Mouse (Mus musculus) left cerebral cortex, postnatal 10 days (tissue): ENCODE results near the gene Snrnp27. TPM values are rescaled to one million over a fixed set of nuclear protein-coding genes. Genes with fewer than 3 reads are reported as not detected.
A peak's percentile ranks its signal among the peaks of the same experiment; 100 is the strongest.

Experiments used
- DNase-seq, 2 experiments: peaks; one replicate each; pipeline ENCODE4 v3.0.0; 2021 to 2022; ENCODE audit warnings: low spot score in 2 of 2, mixed read lengths in 1 of 2; ENCODE audit errors: extremely low spot score in 1 of 2
- intact Hi-C: fragments of 180-260 bp; cut with DNase I; formaldehyde crosslinking; loops from one replicate; pipeline ENCODE4 v1.15.1; 2025
- total RNA-seq, 2 experiments: library from RNA; stranded (reverse); gene quantifications; 2 replicates each; pipeline ENCODE4 v1.2.3; 2021

The Snrnp27 gene
- total RNA-seq, 2 experiments from 2014 or later, result 51.8 to 53.7 TPM

DNA sequence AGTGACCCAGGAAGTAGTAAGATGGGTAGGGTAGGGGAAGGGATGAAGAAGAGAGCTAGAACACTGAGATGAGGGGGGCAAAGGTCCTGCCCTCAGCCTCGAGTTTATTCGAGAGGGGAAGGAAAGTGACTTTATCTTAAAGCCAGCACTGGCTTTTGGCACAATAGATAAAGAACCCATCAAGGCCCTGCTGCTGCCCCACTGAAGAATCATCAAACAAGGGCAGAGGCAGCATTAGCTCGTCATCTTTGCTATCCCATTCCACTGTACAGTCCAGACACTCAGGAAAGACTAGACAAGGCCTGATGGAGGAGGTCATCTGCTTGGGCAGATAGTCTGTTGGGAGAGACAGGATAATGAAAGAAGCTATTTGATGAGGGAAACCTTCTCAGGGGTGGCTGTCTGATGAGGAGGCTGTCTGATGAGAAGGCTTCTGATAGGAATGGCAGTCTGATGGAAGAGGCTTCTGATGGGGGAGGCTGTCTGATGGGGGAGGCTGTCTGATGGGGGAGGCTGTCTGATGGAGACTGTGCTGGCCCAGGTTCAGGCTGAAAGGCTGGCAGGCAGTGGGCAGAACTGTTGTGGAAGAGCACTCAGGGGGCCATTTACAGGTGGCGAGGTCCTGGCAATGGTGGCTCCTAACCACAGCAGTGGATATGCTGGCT, 47.0 kb downstream of the Snrnp27 start:
- DNase-seq, result no peak
- intact Hi-C loops, result no loop called here

DNA sequence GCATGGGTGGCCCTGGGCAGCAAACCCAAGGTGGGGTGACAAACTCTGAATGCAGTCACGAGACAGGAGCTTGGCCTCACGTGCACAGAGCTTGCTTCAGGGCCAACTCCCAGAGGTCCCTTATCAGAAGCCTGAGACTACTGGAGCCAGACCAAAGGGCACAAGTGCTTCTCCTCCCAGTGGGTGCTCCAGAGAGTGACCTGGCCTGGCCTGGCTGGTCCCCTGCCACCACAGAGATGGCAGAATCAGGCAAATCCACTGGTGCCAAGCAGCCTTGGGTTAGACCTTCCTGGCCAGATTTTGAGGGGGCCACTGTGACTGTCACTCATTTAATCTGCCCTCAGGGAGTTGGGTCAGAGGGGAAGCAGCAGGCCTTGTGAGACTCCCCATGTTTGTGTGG, 47.8 kb downstream of the Snrnp27 start:
- intact Hi-C loops, result no loop called here
- DNase-seq, result no peak

GRCm38 (mm10) chr6:86630141-86630540, 54.2 kb downstream of the Snrnp27 start:
- DNase-seq, result peak in 1 of 2 experiments; percentile 49
- intact Hi-C loops, result no loop called here

DNA sequence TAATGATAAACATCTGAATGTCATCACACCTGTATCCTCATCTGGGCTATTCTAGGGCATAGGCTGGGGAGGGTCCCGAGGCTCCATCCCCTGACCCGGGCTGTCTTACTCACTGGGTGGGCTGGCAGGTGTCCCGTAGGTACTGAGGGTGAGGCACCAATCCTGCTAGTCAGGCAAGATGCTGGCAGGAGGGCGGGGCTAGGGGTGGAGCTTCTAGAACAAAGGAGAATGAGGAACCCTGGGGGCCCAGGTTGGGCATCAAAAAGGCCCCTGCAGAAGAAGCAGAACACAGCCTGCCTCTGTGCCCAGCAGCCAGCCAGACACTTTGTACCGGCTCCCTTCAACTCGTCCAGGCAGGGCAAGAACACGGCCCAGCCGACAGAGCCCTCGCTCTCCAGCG, 56.4 kb downstream of the Snrnp27 start, which contains the start of gene Asprv1:
TSS of gene Asprv1 (plus strand) at position 219 of the 400 bp plus-strand sequence.
- intact Hi-C loops, result no loop called here
- no peak for DNase-seq

Other genes with a start within 250 kb of the Snrnp27 start
- gene C87436, start 246.1 kb downstream of the Snrnp27 start, total RNA-seq, result 10 to 100 TPM; 13.5 to 14.7 TPM
- 100 to 1,000 TPM; 175 to 177 TPM for gene Pcbp1, start 158.2 kb downstream of the Snrnp27 start, total RNA-seq
- gene Asprv1, start 56.4 kb downstream of the Snrnp27 start, total RNA-seq, result 1 to 10 TPM; 1.3 to 1.7 TPM
- gene Mxd1, start 15.4 kb downstream of the Snrnp27 start, total RNA-seq, result 10 to 100 TPM; 14.7 to 18.7 TPM
- 10 to 100 TPM; 36.2 to 37.0 TPM for gene Gmcl1, start 48.9 kb upstream of the Snrnp27 start, total RNA-seq
- 1 to 10 TPM; 3.1 to 3.8 TPM for gene Anxa4, start 109.1 kb upstream of the Snrnp27 start, total RNA-seq
- 100 to 1,000 TPM; 263 to 271 TPM for gene Aak1, start 165.0 kb upstream of the Snrnp27 start, total RNA-seq